ENCODE assay signal across 20 mouse cellular contexts in the genomic region with DNA sequence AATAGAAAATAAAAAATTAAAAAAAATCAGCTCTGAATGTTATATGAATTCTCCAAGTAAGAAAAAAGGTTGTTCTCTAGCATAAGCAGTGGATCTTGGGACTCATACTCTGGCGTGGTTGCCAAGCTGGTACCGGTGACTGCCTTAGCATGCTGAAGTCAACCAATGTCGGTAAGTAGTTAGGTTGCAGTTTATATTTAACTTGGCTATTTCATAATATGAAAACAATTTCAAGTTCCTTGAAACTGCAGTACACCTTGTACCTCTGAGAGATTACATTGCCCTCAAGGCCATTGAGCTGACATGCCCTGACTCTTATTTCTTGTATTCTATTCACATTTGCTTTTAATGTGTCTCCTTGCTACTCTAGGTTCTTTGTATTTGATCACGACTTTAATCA.
A peak's percentile ranks its signal among the peaks of the same experiment; 100 is the strongest.
DNase-seq lines count a peak whose midpoint lies in the region; ATAC-seq and TF ChIP-seq lines count a peak whose summit lies in the region.
"Had no signal": no experiment of that assay in that cellular context is flagged by ENCODE, and none has a peak within 500 bp of the region (broad histone marks: within the 10 kb centered on the region; RNA-seq: fewer than 3 reads in every experiment).

No protein-coding gene starts in this region.

- TF ChIP-seq POLR2A in lung, adult 2 months (IDR thresholded peaks at IDR 0.05; ENCODE audit: borderline replicate concordance, extremely low read depth, low read depth, low read length) = no peak

- no peak for ATAC-seq in kidney, embryonic 15.5 days (replicated peaks; ENCODE audit: low FRiP score)
- peak; percentile 75 for ATAC-seq in lung, postnatal 0 days
- ATAC-seq: forebrain, embryonic 14.5 days had no signal

- H3K27ac ChIP-seq in kidney, embryonic 15.5 days = no peak overlapping the region
- H3K27ac ChIP-seq in lung, postnatal 0 days (ENCODE audit: low read length) = no peak overlapping the region
- H3K27ac ChIP-seq: embryonic facial prominence, embryonic 10.5 days; forebrain, embryonic 10.5 days; heart, embryonic 10.5 days; hindbrain, embryonic 12.5 days had no signal

- H3K9ac ChIP-seq in kidney, embryonic 15.5 days = no peak overlapping the region
- H3K9ac ChIP-seq in lung, postnatal 0 days (replicated peaks; ENCODE audit: low read depth) = no peak overlapping the region
- H3K9ac ChIP-seq: hindbrain, embryonic 12.5 days had no signal

- WGBS in kidney, embryonic 15.5 days = 95% methylated on average over 4 of the region's 4 CpGs
- WGBS in lung, postnatal 0 days = 58% methylated on average over 4 of the region's 4 CpGs
- 69% methylated on average over 4 of the region's 4 CpGs for WGBS in lung, adult 2 months

- no peaks in the 10 kb centered on the region for H3K36me3 ChIP-seq in kidney, embryonic 15.5 days
- H3K36me3 ChIP-seq in lung, postnatal 0 days (ENCODE audit: insufficient read depth, low read length) = no peaks in the 10 kb centered on the region
- H3K36me3 ChIP-seq: embryonic facial prominence, embryonic 10.5 days; forebrain, embryonic 10.5 days; heart, embryonic 10.5 days; hindbrain, embryonic 12.5 days had no signal

- DNase-seq in kidney, adult 8-10 months = peak; percentile 57 to 74
- peak; percentile 66 for DNase-seq in lung, postnatal 0 days (ENCODE audit: low spot score)
- DNase-seq in lung, adult 2 months = no peak
- peak; percentile 26 for DNase-seq in gonadal fat pad, adult 2 months (ENCODE audit: low read depth)
- DNase-seq in kidney, postnatal 25 days = peak; percentile 41 to 66
- DNase-seq in frontal cortex, postnatal 14 days (ENCODE audit: low spot score in 2 of 2) = no peak
- DNase-seq: adrenal gland, adult 2 months; adrenal gland, postnatal 36 days; cerebellum, adult 2 months; cerebellum, postnatal 10 days; gastrocnemius, postnatal 36 days; heart, adult 18-20 months; heart, postnatal 10 days; heart, postnatal 4 days had no signal

- H3K4me1 ChIP-seq in kidney, embryonic 15.5 days = 0 out of 2 replicates have a peak, but pooled peaks cover 3% of the 10 kb centered on the region
- H3K4me1 ChIP-seq in lung, postnatal 0 days (ENCODE audit: insufficient read depth, low read depth, low read length) = no peaks in the 10 kb centered on the region
- no peaks in the 10 kb centered on the region for H3K4me1 ChIP-seq in lung, adult 2 months (ENCODE audit: control insufficient read depth, insufficient read depth, low read length)
- H3K4me1 ChIP-seq: heart, embryonic 10.5 days had no signal

- H3K4me2 ChIP-seq in kidney, embryonic 15.5 days = no peak overlapping the region
- H3K4me2 ChIP-seq in lung, postnatal 0 days (replicated peaks; ENCODE audit: low read depth, low read length) = no peak overlapping the region
- H3K4me2 ChIP-seq: hindbrain, embryonic 12.5 days had no signal

- H3K4me3 ChIP-seq in kidney, embryonic 15.5 days (replicated peaks) = no peak overlapping the region
- no peak overlapping the region for H3K4me3 ChIP-seq in lung, postnatal 0 days (ENCODE audit: low read depth, low read length)
- H3K4me3 ChIP-seq in lung, adult 2 months (replicated peaks; ENCODE audit: extremely low read depth, low read depth, low read length) = no peak overlapping the region
- H3K4me3 ChIP-seq: embryonic facial prominence, embryonic 10.5 days; forebrain, embryonic 10.5 days; heart, embryonic 10.5 days; hindbrain, embryonic 12.5 days had no signal

- H3K27me3 ChIP-seq in kidney, embryonic 15.5 days = no peaks in the 10 kb centered on the region
- no peaks in the 10 kb centered on the region for H3K27me3 ChIP-seq in lung, postnatal 0 days (replicated peaks; ENCODE audit: insufficient read depth, low read length)
- H3K27me3 ChIP-seq: hindbrain, embryonic 12.5 days had no signal

- no peak for TF ChIP-seq CTCF in lung, postnatal 0 days (IDR thresholded peaks at IDR 0.05)
- TF ChIP-seq CTCF in lung, adult 2 months (IDR thresholded peaks at IDR 0.05; ENCODE audit: insufficient read depth, low read length) = no peak

- no peaks in the 10 kb centered on the region for H3K9me3 ChIP-seq in kidney, embryonic 15.5 days (replicated peaks)
- no peaks in the 10 kb centered on the region for H3K9me3 ChIP-seq in lung, postnatal 0 days (ENCODE audit: low read length)
- H3K9me3 ChIP-seq: embryonic facial prominence, embryonic 10.5 days; forebrain, embryonic 10.5 days; heart, embryonic 10.5 days; hindbrain, embryonic 12.5 days had no signal

- peak; percentile 94 for TF ChIP-seq EP300 in lung, postnatal 0 days (IDR thresholded peaks at IDR 0.05)

Comparison
In these comparisons a context has a peak if more than half of its experiments do, and no peak if none do; other contexts are left out.
1. DNase-seq: peak in kidney, adult 8-10 months (2 of 2), lung, postnatal 0 days (single experiment), gonadal fat pad, adult 2 months (single experiment) and kidney, postnatal 25 days (2 of 2); none in lung, adult 2 months (single experiment) and frontal cortex, postnatal 14 days (0 of 2).